Mouse (Mus musculus): ENCODE data around the gene 1700129C05Rik. TPM values are rescaled to one million over a fixed set of nuclear protein-coding genes. Genes with fewer than 3 reads are reported as not detected.

1700129C05Rik gene
- polyA plus RNA-seq (2015; fragmentation: Nextera tagmentation; extraction: Ambion mirVana), result not detected in 2 replicates

DNA sequence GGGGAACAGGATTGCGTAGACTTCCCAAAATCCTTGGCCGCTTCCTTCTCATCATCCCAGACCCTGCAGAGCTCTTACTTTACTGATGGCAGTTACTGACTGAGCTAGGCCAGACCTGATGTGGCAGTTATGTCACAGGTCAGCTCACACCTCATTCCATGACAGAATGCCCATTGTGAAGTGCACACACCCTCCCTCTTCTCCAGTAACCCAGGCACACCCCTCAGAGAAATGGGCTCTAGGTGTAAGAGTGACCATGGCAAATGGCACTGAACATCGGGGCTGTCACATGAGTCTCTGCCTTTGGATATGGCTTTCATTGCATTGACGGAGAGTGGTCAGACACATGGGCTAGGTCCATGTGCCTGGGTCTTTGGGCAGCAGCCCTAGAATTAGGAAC is at the start of gene 1700129C05Rik:
Gene 1700129C05Rik, minus strand, starts transcription at position 101 of the 400 bp plus-strand sequence.
- H3K27ac ChIP-seq, result no peak within 1 kb of the TSS
- 91% methylated on average over 4 of the region's 4 CpGs for WGBS

DNA sequence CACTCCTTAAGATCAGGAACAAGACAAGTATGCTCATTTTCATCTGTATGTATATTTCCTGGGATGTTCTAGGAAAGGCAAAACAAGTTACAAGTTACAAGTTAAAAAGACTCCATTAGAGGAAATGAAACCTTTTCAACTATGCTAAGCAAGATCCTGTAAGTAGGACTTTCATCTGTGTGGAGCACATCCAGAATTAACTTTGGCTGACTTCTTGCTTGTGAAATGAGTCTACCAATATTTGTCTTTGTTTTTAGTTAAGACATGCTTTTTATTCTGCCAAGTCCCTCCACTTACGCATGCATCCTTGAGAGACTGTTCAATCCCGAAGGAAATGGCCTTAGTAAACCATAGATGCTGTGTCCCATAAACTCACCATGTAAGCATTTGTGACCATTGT is 43.4 kb upstream of the 1700129C05Rik start:
- no peaks in the 10 kb centered on the region for H3K36me3 ChIP-seq
- no peak overlapping the region for H3K4me3 ChIP-seq
- H3K4me2 ChIP-seq, result no peak overlapping the region
- no peaks in the 10 kb centered on the region for H3K4me1 ChIP-seq
- no peaks in the 10 kb centered on the region for H3K9me3 ChIP-seq
- no peaks in the 10 kb centered on the region for H3K27me3 ChIP-seq
- WGBS, result 80% methylated on average over 2 of the region's 2 CpGs
- H3K9ac ChIP-seq, result no peak overlapping the region
- ATAC-seq (ENCODE audit: borderline replicate concordance, extremely low read depth, low FRiP score, low TSS enrichment), result no peak
- H3K27ac ChIP-seq, result no peak overlapping the region

More for the DNA sequence above, at the start of gene 1700129C05Rik:
- Histone ChIP-seq H3K9ac (no peak within 1 kb of the TSS), H3K4me1 (no peaks in the 10 kb centered on the region), H3K4me3 (no peak within 1 kb of the TSS), H3K9me3 (no peaks in the 10 kb centered on the region), H3K4me2 (no peak within 1 kb of the TSS), H3K36me3 (no peaks in the 10 kb centered on the region), H3K27me3 (no peaks in the 10 kb centered on the region)
- ATAC-seq (ENCODE audit: borderline replicate concordance, extremely low read depth, low FRiP score, low TSS enrichment), result no peak

DNA sequence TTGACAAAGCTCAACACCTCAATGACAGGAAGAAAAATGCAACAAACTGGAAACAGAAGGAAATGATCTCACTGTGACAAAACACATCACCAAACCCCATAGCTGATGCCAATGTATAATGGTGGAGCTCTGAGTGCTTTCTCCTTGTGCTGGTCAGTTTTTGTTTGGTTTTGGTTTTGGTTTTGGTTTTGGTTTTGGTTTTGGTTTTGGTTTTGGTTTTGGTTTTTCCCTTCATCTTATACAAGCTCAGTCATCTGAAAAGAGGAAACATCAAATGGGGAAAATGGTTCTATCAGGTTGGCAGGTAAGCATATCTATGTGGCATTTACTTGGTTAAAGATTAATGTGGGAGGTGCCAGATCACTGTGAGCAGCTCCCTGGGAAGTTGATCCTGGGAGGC is 42.8 kb upstream of the 1700129C05Rik start:
- H3K4me1 ChIP-seq, result no peaks in the 10 kb centered on the region
- no peak overlapping the region for H3K4me2 ChIP-seq
- no peaks in the 10 kb centered on the region for H3K36me3 ChIP-seq
- no peak overlapping the region for H3K27ac ChIP-seq
- no peak overlapping the region for H3K9ac ChIP-seq
- no peak for ATAC-seq (ENCODE audit: borderline replicate concordance, extremely low read depth, low FRiP score, low TSS enrichment)
- H3K27me3 ChIP-seq, result no peaks in the 10 kb centered on the region
- H3K9me3 ChIP-seq, result no peaks in the 10 kb centered on the region
- no peak overlapping the region for H3K4me3 ChIP-seq

DNA sequence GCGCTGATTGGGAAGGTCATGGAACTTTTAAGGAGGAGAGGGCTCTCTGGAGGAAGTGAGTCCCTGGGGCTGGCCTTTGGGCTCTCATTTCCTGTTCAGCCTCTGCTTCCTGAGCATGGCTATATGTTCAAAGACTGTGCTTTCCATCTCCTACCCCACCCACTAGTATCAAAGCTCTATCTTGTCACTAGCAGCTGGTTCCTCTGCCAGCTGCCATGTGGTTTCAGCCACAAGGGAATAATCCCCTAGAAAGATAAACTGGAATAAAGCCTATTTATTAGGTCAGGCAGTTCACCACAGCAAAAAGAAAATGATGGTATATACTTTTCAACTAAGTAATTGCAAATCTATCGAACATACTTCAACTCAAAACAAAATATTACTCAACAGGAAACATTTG is 40.0 kb upstream of the 1700129C05Rik start:
- Histone ChIP-seq H3K9ac (no peak overlapping the region), H3K36me3 (no peaks in the 10 kb centered on the region), H3K27me3 (no peaks in the 10 kb centered on the region), H3K4me1 (no peaks in the 10 kb centered on the region), H3K9me3 (no peaks in the 10 kb centered on the region), H3K27ac (no peak overlapping the region), H3K4me2 (no peak overlapping the region), H3K4me3 (no peak overlapping the region)
- no peak for ATAC-seq (ENCODE audit: borderline replicate concordance, extremely low read depth, low FRiP score, low TSS enrichment)
- 67% methylated on average over 2 of the region's 2 CpGs for WGBS

DNA sequence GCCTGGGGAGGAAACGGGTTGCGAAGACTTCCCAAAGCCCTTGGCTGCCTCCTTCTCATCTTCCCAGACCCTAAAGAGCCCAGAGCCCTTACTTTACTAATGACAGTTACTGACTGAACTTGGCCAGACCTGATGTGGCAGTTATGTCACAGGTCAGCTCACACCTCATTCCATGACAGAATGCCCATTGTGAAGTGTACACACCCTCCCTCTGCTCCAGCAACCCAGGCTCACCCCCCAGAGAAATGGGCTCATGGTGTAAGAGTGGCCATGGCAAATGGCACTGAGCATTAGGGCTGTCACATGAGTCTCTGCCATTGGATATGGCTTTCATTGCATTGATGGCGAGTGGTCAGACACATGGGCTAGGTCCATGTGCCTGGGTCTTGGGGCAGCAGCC is 36.0 kb upstream of the 1700129C05Rik start, which contains the start of gene Gm5142:
Gene Gm5142, minus strand, starts transcription at position 101 of the 400 bp plus-strand sequence.
- no peaks in the 10 kb centered on the region for H3K36me3 ChIP-seq
- H3K9ac ChIP-seq, result no peak within 1 kb of the TSS
- no peaks in the 10 kb centered on the region for H3K9me3 ChIP-seq
- H3K4me1 ChIP-seq, result no peaks in the 10 kb centered on the region
- no peak within 1 kb of the TSS for H3K4me2 ChIP-seq
- no peaks in the 10 kb centered on the region for H3K27me3 ChIP-seq
- 84% methylated on average over 3 of the region's 3 CpGs for WGBS
- no peak within 1 kb of the TSS for H3K27ac ChIP-seq
- H3K4me3 ChIP-seq, result no peak within 1 kb of the TSS
- ATAC-seq (ENCODE audit: borderline replicate concordance, extremely low read depth, low FRiP score, low TSS enrichment), result no peak

DNA sequence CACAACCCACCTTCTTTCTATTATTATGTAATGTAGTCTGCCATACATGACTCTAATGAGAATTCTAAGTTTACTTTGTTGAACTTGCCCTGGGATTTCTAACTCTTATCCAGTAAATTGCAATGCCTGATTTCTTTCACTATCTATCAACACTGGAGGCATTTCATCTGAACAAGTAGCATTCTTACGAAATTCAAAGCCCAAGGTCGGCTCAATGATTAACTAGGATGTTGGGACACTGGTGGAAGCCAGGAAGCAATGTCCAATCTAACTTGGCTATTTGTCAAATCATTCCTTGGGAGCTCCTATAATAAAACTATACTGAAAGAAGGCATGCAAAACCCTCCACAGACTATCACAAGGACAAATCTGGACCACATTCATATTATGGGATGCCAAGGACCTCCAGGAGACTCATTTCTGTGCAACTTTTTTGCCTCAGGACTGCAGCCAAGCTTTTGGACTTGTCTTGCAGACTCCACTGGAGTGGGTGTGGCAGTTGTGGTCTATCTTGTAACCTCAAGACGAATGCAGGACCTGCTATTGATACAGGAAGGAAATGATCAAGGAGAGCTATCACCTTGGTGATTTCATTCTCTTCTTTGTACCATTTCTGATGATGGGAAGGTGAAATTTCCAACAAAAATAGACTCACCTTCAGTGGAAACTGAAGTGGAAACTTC is 14.5 kb upstream of the 1700129C05Rik start:
- H3K4me3 ChIP-seq, result no peak overlapping the region
- no peak for ATAC-seq (ENCODE audit: borderline replicate concordance, extremely low read depth, low FRiP score, low TSS enrichment)
- no peaks in the 10 kb centered on the region for H3K4me1 ChIP-seq
- no peak overlapping the region for H3K27ac ChIP-seq
- H3K9ac ChIP-seq, result no peak overlapping the region
- no peaks in the 10 kb centered on the region for H3K27me3 ChIP-seq
- WGBS, result 47% methylated on average over 3 of the region's 3 CpGs
- no peaks in the 10 kb centered on the region for H3K36me3 ChIP-seq
- H3K4me2 ChIP-seq, result no peak overlapping the region
- no peaks in the 10 kb centered on the region for H3K9me3 ChIP-seq

DNA sequence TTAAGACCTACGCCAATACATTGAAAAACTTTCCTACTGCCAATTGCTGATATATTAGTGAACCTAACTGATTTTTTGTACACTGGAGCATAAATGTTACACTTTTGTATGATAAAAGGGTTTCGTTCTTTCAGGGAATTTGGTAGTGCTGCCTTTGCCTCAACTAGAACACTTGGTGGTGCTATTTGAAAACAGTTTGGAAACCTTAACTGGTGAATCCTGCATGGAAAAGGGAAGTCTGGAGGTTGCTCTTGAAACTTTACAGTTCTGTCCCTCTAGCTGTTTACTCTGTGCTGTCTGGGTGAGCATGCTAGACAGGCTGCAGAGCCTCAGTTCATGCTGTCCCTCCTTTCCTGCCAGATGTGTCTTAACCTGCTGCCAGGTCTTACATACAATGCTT is 12.9 kb upstream of the 1700129C05Rik start:
- Histone ChIP-seq H3K4me3 (no peak overlapping the region), H3K27ac (no peak overlapping the region), H3K4me1 (no peaks in the 10 kb centered on the region), H3K27me3 (no peaks in the 10 kb centered on the region), H3K9me3 (no peaks in the 10 kb centered on the region), H3K4me2 (no peak overlapping the region), H3K9ac (no peak overlapping the region), H3K36me3 (no peaks in the 10 kb centered on the region)
- no peak for ATAC-seq (ENCODE audit: borderline replicate concordance, extremely low read depth, low FRiP score, low TSS enrichment)
- WGBS, result 74% methylated on average over 2 of the region's 2 CpGs

DNA sequence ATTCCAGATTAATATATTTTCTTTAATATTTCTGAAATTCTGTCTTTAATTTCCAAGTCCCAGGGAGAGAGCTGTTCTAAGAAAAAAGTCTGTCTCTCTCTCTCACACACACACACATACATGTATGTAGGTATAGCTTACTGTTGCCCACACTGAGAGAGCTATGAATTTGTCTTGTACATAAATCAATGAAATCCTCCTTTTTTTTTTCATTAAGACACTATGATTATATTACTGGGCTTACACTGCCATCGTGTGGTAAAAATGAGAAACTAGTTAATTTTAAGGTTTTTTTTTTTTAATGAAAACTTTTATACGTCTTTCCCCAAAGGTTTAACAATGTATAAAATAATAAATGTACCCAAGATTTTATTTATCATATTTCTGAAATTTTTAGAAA is 28.4 kb downstream of the 1700129C05Rik start:
- ATAC-seq (ENCODE audit: borderline replicate concordance, extremely low read depth, low FRiP score, low TSS enrichment), result no peak
- H3K4me1 ChIP-seq, result no peaks in the 10 kb centered on the region
- H3K27ac ChIP-seq, result no peak overlapping the region
- H3K4me3 ChIP-seq, result no peak overlapping the region
- no peak overlapping the region for H3K9ac ChIP-seq
- H3K4me2 ChIP-seq, result no peak overlapping the region
- no peaks in the 10 kb centered on the region for H3K27me3 ChIP-seq
- H3K9me3 ChIP-seq, result no peaks in the 10 kb centered on the region
- WGBS, result 1% methylated on average over 2 of the region's 2 CpGs
- H3K36me3 ChIP-seq, result no peaks in the 10 kb centered on the region

DNA sequence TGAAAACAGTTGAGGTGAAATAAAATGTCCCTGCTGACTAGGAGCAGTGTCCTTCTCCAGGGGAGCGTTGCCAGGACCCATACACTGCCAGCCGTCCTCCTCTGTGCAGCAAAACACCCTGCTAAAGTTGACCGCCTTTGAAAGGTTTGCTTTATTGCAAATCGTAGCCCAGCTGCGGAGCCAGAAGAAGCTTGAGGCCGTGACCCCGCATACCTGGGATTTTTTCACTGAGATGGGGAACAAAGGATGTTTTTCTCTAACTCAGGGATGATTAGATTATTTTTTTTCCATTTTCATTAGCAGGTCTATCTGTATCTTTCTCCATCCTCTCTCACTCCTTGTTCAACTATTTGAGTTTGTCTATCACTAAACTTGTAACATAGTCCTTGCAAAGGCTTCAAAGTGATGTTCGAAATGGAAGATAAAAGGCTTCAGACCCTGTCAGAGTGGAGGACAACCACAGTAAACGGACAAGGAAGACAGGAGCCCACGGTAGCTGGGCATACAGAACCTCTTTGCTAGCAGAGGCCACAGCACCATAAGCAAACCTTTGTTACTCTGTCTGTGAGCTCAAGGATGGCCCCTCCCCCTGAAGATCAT is 38.6 kb downstream of the 1700129C05Rik start:
- no peak overlapping the region for H3K4me2 ChIP-seq
- no peak overlapping the region for H3K27ac ChIP-seq
- H3K4me1 ChIP-seq, result no peaks in the 10 kb centered on the region
- no peak overlapping the region for H3K4me3 ChIP-seq
- no peak overlapping the region for H3K9ac ChIP-seq
- H3K9me3 ChIP-seq, result no peaks in the 10 kb centered on the region
- H3K27me3 ChIP-seq, result no peaks in the 10 kb centered on the region
- 15% methylated on average over 10 of the region's 10 CpGs for WGBS
- ATAC-seq (ENCODE audit: borderline replicate concordance, extremely low read depth, low FRiP score, low TSS enrichment), result no peak
- H3K36me3 ChIP-seq, result no peaks in the 10 kb centered on the region

DNA sequence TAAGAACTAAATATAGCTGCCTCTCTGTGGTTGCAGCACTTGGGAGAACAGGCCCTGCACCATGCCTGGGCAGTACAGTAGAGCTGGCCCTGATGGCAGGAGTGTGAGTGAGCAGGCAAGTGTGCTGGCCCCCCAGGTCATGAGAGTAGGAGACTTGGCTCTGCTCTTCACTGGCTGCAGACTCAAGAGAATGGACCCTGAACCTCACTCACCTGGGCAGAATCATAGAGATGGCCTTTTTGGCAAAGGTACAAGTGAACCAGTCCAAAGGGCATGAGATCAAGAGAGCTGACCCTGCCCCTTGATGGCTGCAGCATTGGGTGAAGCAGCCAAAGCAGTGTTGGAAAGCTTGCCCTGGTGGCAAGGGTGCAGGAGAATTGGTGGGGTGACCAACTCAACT is 49.1 kb downstream of the 1700129C05Rik start:
- no peaks in the 10 kb centered on the region for H3K9me3 ChIP-seq
- no peak overlapping the region for H3K9ac ChIP-seq
- no peak for ATAC-seq (ENCODE audit: borderline replicate concordance, extremely low read depth, low FRiP score, low TSS enrichment)
- no peaks in the 10 kb centered on the region for H3K27me3 ChIP-seq
- no peak overlapping the region for H3K27ac ChIP-seq
- no peak overlapping the region for H3K4me2 ChIP-seq
- H3K36me3 ChIP-seq, result no peaks in the 10 kb centered on the region
- no peaks in the 10 kb centered on the region for H3K4me1 ChIP-seq
- H3K4me3 ChIP-seq, result no peak overlapping the region

DNA sequence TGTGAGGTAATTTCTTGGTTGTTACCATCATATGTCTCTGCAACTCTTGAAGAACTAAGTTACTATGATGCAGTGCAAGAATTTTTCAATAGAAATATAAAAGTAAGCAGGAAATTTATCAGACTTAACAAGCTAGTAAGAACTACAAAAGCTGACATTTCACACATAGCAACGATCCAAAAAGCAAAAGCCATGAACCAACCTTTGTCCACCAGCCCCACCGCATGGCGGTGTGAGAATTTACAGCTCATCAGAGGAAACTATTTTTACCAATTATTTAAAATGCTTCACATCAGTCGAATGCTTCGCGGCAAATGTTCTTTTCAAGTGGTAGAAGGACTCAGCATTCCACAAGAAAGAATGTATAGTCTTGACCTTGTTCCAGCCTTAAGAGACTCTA is 58.3 kb downstream of the 1700129C05Rik start:
- ATAC-seq (ENCODE audit: borderline replicate concordance, extremely low read depth, low FRiP score, low TSS enrichment), result no peak
- Histone ChIP-seq H3K27me3 (no peaks in the 10 kb centered on the region), H3K9ac (no peak overlapping the region), H3K4me1 (no peaks in the 10 kb centered on the region), H3K4me2 (no peak overlapping the region), H3K9me3 (no peaks in the 10 kb centered on the region), H3K36me3 (no peaks in the 10 kb centered on the region), H3K27ac (no peak overlapping the region), H3K4me3 (no peak overlapping the region)
- 17% methylated on average over 6 of the region's 6 CpGs for WGBS

Measured in lung, embryonic 15.5 days (tissue).